Mouse (Mus musculus): ENCODE results near the gene Itpr2.

DNA sequence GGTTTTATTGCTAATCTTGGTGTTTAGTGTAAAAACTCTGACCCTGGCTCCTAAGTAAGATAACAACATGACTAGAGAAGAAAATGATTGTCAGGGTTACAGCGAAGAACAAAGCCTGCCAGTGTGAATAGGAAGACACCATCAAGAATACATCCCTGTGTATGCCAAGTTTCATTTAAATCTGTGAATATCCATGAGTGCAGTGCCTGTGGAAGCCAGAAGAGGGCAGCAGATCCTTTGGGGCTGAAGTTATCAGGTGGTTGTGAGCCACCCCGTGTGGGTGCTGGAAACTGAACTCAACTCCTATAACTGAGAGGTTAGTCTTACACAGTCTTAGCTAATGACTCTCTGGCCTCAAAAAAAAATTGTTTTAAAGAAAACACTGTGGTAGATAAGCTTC is 109.8 kb downstream of the Itpr2 start:
- TF ChIP-seq POLR2A (IDR thresholded peaks at IDR 0.05; ENCODE audit: borderline replicate concordance, low read depth, low read length) (no peak), CTCF (IDR thresholded peaks at IDR 0.05; ENCODE audit: low read depth, low read length) (no peak)
